Mouse (Mus musculus) adrenal gland, postnatal 14 days (tissue): ENCODE measurements around the gene Apc2. TPM values are rescaled to one million over a fixed set of nuclear protein-coding genes. Genes with fewer than 3 reads are reported as not detected.
"Not testable (repeated sequence)": the region's sequence is repeated elsewhere in the genome, so short reads cannot be mapped to it uniquely, and the experiment has no call there.

Source experiments
- DNase-seq: peaks from one replicate; pipeline ENCODE4 v3.0.0; 2021; ENCODE audit warnings: mixed read lengths
- total RNA-seq: library from RNA; stranded (reverse); gene quantifications from 2 replicates; pipeline ENCODE4 v1.2.3, GENCODE M21; 2021

Gene Apc2
- total RNA-seq, 1 experiment from 2014 or later, result 1.5 TPM

- peak; percentile 80 for DNase-seq
These were observed 47.1 kb downstream of the Apc2 start for GRCm38 (mm10) chr10:80342749-80343424.

GRCm38 (mm10) chr10:80343425-80343895 lies 47.7 kb downstream of the Apc2 start:
- DNase-seq, result no peak

GRCm38 (mm10) chr10:80344131-80344661 lies 48.4 kb downstream of the Apc2 start:
- no peak for DNase-seq

- no peak for DNase-seq
These were observed 49.3 kb downstream of the Apc2 start for GRCm38 (mm10) chr10:80345122-80345521.

- DNase-seq, result not testable (repeated sequence)
These were observed 50.2 kb downstream of the Apc2 start for GRCm38 (mm10) chr10:80345929-80346328.

GRCm38 (mm10) chr10:80347514-80347967 lies 51.8 kb downstream of the Apc2 start:
- no peak for DNase-seq

- DNase-seq, result peak; percentile 73
These were observed 52.5 kb downstream of the Apc2 start, which contains the start of gene Adamtsl5 for GRCm38 (mm10) chr10:80348244-80348781. Gene Adamtsl5 (minus strand): TSS chr10:80348412.

GRCm38 (mm10) chr10:80348981-80349380 lies 53.2 kb downstream of the Apc2 start:
- DNase-seq, result no peak

- peak; percentile 92 for DNase-seq
These were observed 54.5 kb downstream of the Apc2 start for GRCm38 (mm10) chr10:80350292-80350691.

GRCm38 (mm10) chr10:80351896-80352295 lies 56.1 kb downstream of the Apc2 start:
- DNase-seq, result no peak

- no peak for DNase-seq
These were observed 57.0 kb downstream of the Apc2 start for GRCm38 (mm10) chr10:80352727-80353126.

- no peak for DNase-seq
These were observed 59.7 kb downstream of the Apc2 start for GRCm38 (mm10) chr10:80355431-80355830.

- DNase-seq, result no peak
These were observed 60.4 kb downstream of the Apc2 start, which contains the start of gene Plk5 for GRCm38 (mm10) chr10:80356001-80356682. Gene Plk5 (plus strand): TSS chr10:80356459.

- DNase-seq, result no peak
These were observed 61.0 kb downstream of the Apc2 start for GRCm38 (mm10) chr10:80356737-80357136.

GRCm38 (mm10) chr10:80357336-80357735 lies 61.6 kb downstream of the Apc2 start:
- DNase-seq, result no peak

GRCm38 (mm10) chr10:80357994-80358639 lies 62.3 kb downstream of the Apc2 start:
- DNase-seq, result peak; percentile 66

- DNase-seq, result no peak
These were observed 68.0 kb downstream of the Apc2 start for GRCm38 (mm10) chr10:80363734-80364133.

GRCm38 (mm10) chr10:80365736-80366135 lies 70.0 kb downstream of the Apc2 start:
- DNase-seq, result no peak
